Mouse (Mus musculus): ENCODE measurements at regions not wholly inside any gene's neighbourhood (a gene's known extent, or its start where the extent isn't known, plus 50 kb on each side); places are given as distances from the start of the nearest gene placed in this dataset.
A peak's percentile ranks its signal among the peaks of the same experiment; 100 is the strongest.

GRCm38 (mm10) chr16:74500687-74501086 is 89.1 kb upstream of the Robo2 start:
- WGBS: 92% methylated on average over 3 of the region's 3 CpGs
- H3K27me3 ChIP-seq: no peaks in the 10 kb centered on the region
- no peak overlapping the region for H3K27ac ChIP-seq
- H3K4me2 ChIP-seq: no peak overlapping the region
- H3K4me1 ChIP-seq: no peaks in the 10 kb centered on the region
- ATAC-seq: no peak
- no peaks in the 10 kb centered on the region for H3K9me3 ChIP-seq (replicated peaks)
- H3K36me3 ChIP-seq (ENCODE audit: poor library complexity, severe bottlenecking): no peaks in the 10 kb centered on the region
- no peak overlapping the region for H3K4me3 ChIP-seq
- no peak overlapping the region for H3K9ac ChIP-seq

GRCm38 (mm10) chr16:74467745-74468420 is 56.3 kb upstream of the Robo2 start:
- peak; percentile 39; the same call in 1 of the 2 replicates for ATAC-seq
- Histone ChIP-seq H3K9ac (no peak overlapping the region), H3K27ac (no peak overlapping the region), H3K4me1 (peaks cover 11% of the 10 kb centered on the region), H3K4me3 (no peak overlapping the region), H3K4me2 (no peak overlapping the region), H3K36me3 (ENCODE audit: poor library complexity, severe bottlenecking) (no peaks in the 10 kb centered on the region), H3K9me3 (replicated peaks) (no peaks in the 10 kb centered on the region), H3K27me3 (no peaks in the 10 kb centered on the region)
- WGBS: 2% methylated on average over 6 of the region's 6 CpGs

- Histone ChIP-seq H3K4me2 (no peak overlapping the region), H3K27ac (no peak overlapping the region), H3K9ac (no peak overlapping the region), H3K27me3 (no peaks in the 10 kb centered on the region), H3K9me3 (replicated peaks) (no peaks in the 10 kb centered on the region), H3K4me3 (no peak overlapping the region), H3K36me3 (ENCODE audit: poor library complexity, severe bottlenecking) (no peaks in the 10 kb centered on the region), H3K4me1 (peaks cover 11% of the 10 kb centered on the region)
- peak; percentile 28; the same call in 1 of the 2 replicates for ATAC-seq
- WGBS: 73% methylated on average over 7 of the region's 7 CpGs
Observed at GRCm38 (mm10) chr16:74467159-74467558, 55.5 kb upstream of the Robo2 start.

- Histone ChIP-seq H3K27ac (no peak overlapping the region), H3K27me3 (no peaks in the 10 kb centered on the region), H3K4me2 (no peak overlapping the region), H3K4me3 (no peak overlapping the region), H3K9ac (no peak overlapping the region), H3K36me3 (ENCODE audit: poor library complexity, severe bottlenecking) (no peaks in the 10 kb centered on the region), H3K4me1 (peaks cover 11% of the 10 kb centered on the region), H3K9me3 (replicated peaks) (no peaks in the 10 kb centered on the region)
- 51% methylated on average over 2 of the region's 2 CpGs for WGBS
- no peak for ATAC-seq
Observed at GRCm38 (mm10) chr16:74464835-74465234, 53.2 kb upstream of the Robo2 start.

GRCm38 (mm10) chr16:74464290-74464689 is 52.7 kb upstream of the Robo2 start:
- H3K4me3 ChIP-seq: no peak overlapping the region
- WGBS: 65% methylated on average over 6 of the region's 6 CpGs
- ATAC-seq: peak; percentile 80
- H3K9me3 ChIP-seq (replicated peaks): no peaks in the 10 kb centered on the region
- no peaks in the 10 kb centered on the region for H3K27me3 ChIP-seq
- no peak overlapping the region for H3K27ac ChIP-seq
- peaks cover 11% of the 10 kb centered on the region for H3K4me1 ChIP-seq
- no peak overlapping the region for H3K4me2 ChIP-seq
- H3K9ac ChIP-seq: no peak overlapping the region
- no peaks in the 10 kb centered on the region for H3K36me3 ChIP-seq (ENCODE audit: poor library complexity, severe bottlenecking)

- Histone ChIP-seq H3K9me3 (replicated peaks) (no peaks in the 10 kb centered on the region), H3K4me3 (no peak overlapping the region), H3K27me3 (no peaks in the 10 kb centered on the region), H3K27ac (no peak overlapping the region), H3K9ac (no peak overlapping the region), H3K4me1 (peaks cover 4% of the 10 kb centered on the region; the same call in 1 of the 2 replicates), H3K36me3 (ENCODE audit: poor library complexity, severe bottlenecking) (no peaks in the 10 kb centered on the region), H3K4me2 (no peak overlapping the region)
- ATAC-seq: no peak
- WGBS: 79% methylated on average over 3 of the region's 3 CpGs
Observed at GRCm38 (mm10) chr16:74462436-74462835, 50.8 kb upstream of the Robo2 start.
